Mouse (Mus musculus) small intestine, adult 2 months (tissue): ENCODE measurements at regions not wholly inside any gene's neighbourhood (a gene's known extent, or its start where the extent isn't known, plus 50 kb on each side); places are given as distances from the start of the nearest gene placed in this dataset.

Source experiments
- CTCF ChIP-seq: fragments of 200-500 bp; IDR thresholded peaks from 2 replicates; pipeline ENCODE4 v1.5.1; 2012; ENCODE audit warnings: low read depth, mild to moderate bottlenecking, control low read depth, inconsistent platforms, low read length, moderate library complexity, mixed read lengths; ENCODE audit not compliant: insufficient replicate concordance, insufficient read length; ENCODE audit errors: extremely low read depth
- POLR2A ChIP-seq: fragments of 200-500 bp; IDR thresholded peaks from 2 replicates; pipeline ENCODE4 v1.6.1; 2012; ENCODE audit warnings: low read depth, mild to moderate bottlenecking, control low read depth, inconsistent platforms, low read length, moderate library complexity

DNA sequence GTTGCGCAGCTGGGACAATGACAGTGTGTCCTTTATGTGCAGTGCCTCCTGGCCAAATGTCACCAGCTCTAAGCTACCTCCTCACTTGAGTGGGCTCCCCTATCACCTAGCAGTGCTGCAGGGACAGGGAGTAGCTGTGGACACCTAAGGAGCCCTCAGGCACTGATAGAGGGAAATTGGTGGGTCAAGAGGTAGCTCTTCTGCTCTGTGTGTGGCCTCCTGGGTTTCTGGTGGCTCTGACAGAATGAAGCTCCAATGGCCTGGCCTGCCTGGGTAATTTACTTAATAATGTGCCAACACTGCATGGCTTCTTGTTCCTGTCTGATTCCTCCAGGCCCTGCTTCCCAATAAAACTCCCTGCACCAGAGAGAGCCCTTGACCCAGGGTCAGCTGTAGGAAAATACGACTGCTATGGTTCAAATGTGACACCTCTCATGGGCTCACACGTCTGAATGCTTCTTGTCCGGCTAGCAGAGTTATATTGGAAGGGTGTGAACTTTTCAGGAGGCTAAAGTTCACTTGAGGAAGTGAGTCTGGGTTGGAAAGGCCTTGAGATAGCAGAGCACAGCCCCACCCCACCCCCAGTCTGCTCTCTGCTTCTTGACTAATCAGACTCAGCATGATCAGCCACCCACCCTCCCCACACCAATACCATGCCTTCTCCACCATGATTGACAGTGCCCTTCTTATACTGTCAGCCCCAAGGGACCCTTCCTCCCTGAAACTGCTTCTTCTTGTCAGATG lies 142.6 kb downstream of the Rybp start:
- TF ChIP-seq POLR2A: no peak
- no peak for TF ChIP-seq CTCF
